Mouse (Mus musculus) kidney, embryonic 16.5 days (tissue): ENCODE measurements at regions not wholly inside any gene's neighbourhood (a gene's known extent, or its start where the extent isn't known, plus 50 kb on each side); places are given as distances from the start of the nearest gene placed in this dataset.

Source experiments
- ATAC-seq: fragments of 200-750 bp; cut with Nextera tagmentation; 2 replicates; pipeline ENCODE4 v1.8.0; 2017; ENCODE audit warnings: moderate TSS enrichment; ENCODE audit not compliant: low FRiP score, low TSS enrichment
- H3K27ac ChIP-seq: fragments of 300-500 bp; sonication (generic); 2 replicates; pipeline ENCODE4 v1.5.1; 2014; ENCODE audit warnings: low read length
- H3K27me3 ChIP-seq: fragments of 300-500 bp; sonication (generic); 2 replicates; pipeline ENCODE4 v1.6.1; 2014; ENCODE audit warnings: low read length, control low read depth, mixed read lengths; ENCODE audit not compliant: insufficient read depth
- H3K36me3 ChIP-seq: fragments of 300-500 bp; sonication (generic); 2 replicates; pipeline ENCODE4 v1.6.1; 2014; ENCODE audit warnings: low read length, control low read depth, mixed read lengths; ENCODE audit not compliant: insufficient read depth
- H3K4me1 ChIP-seq: fragments of 300-500 bp; sonication (generic); 2 replicates; pipeline ENCODE4 v1.6.1; 2014; ENCODE audit warnings: low read length, control low read depth, mixed read lengths; ENCODE audit not compliant: insufficient read depth
- H3K4me2 ChIP-seq: fragments of 300-500 bp; sonication (generic); replicated peaks from 2 replicates; pipeline ENCODE4 v1.6.1; 2014; ENCODE audit warnings: low read depth, low read length
- H3K4me3 ChIP-seq: fragments of 300-500 bp; sonication (generic); 2 replicates; pipeline ENCODE4 v1.5.1; 2014; ENCODE audit warnings: mild to moderate bottlenecking, low read length
- H3K9ac ChIP-seq: fragments of 300-500 bp; sonication (generic); replicated peaks from 2 replicates; pipeline ENCODE4 v1.6.1; 2014; ENCODE audit warnings: low read length
- H3K9me3 ChIP-seq: fragments of 300-500 bp; sonication (generic); 2 replicates; pipeline ENCODE4 v1.6.1; 2016; ENCODE audit warnings: low read length, control low read depth
- WGBS: fragments of 180-500 bp; shearing (Covaris S2); extraction: QIAGEN DNeasy Blood & Tissue Kit; methylation state at CpG from one replicate; pipeline ENCODE4 v1.1.7; 2014; 5-methylcytosine and 5-hydroxymethylcytosine counted together

GRCm38 (mm10) chr16:64285306-64285705, 316.9 kb downstream of the Csnka2ip start:
- no peak overlapping the region for H3K4me3 ChIP-seq
- 81% methylated on average over 1 of the region's 1 CpGs for WGBS
- no peak for ATAC-seq

GRCm38 (mm10) chr16:64275860-64276597, 326.2 kb downstream of the Csnka2ip start:
- Histone ChIP-seq H3K27ac (no peak overlapping the region), H3K27me3 (no peaks in the 10 kb centered on the region), H3K4me1 (no peaks in the 10 kb centered on the region), H3K4me3 (no peak overlapping the region), H3K9ac (no peak overlapping the region), H3K4me2 (no peak overlapping the region), H3K36me3 (no peaks in the 10 kb centered on the region), H3K9me3 (no peaks in the 10 kb centered on the region)
- no peak for ATAC-seq
- WGBS, result 85% methylated on average over 4 of the region's 4 CpGs

More at GRCm38 (mm10) chr16:64285306-64285705, 316.9 kb downstream of the Csnka2ip start:
- Histone ChIP-seq H3K4me2 (no peak overlapping the region), H3K4me1 (no peaks in the 10 kb centered on the region), H3K9me3 (no peaks in the 10 kb centered on the region), H3K27me3 (no peaks in the 10 kb centered on the region), H3K27ac (no peak overlapping the region), H3K36me3 (no peaks in the 10 kb centered on the region), H3K9ac (no peak overlapping the region)

- Histone ChIP-seq H3K27ac (no peak overlapping the region), H3K36me3 (no peaks in the 10 kb centered on the region), H3K9me3 (no peaks in the 10 kb centered on the region), H3K4me1 (no peaks in the 10 kb centered on the region), H3K4me2 (no peak overlapping the region), H3K4me3 (no peak overlapping the region), H3K9ac (no peak overlapping the region), H3K27me3 (no peaks in the 10 kb centered on the region)
- 69% methylated on average over 5 of the region's 5 CpGs for WGBS
- no peak for ATAC-seq
Measured at GRCm38 (mm10) chr16:64275420-64275819, 326.8 kb downstream of the Csnka2ip start.

- Histone ChIP-seq H3K9ac (no peak overlapping the region), H3K4me1 (no peaks in the 10 kb centered on the region), H3K27ac (no peak overlapping the region), H3K4me2 (no peak overlapping the region), H3K4me3 (no peak overlapping the region), H3K27me3 (no peaks in the 10 kb centered on the region), H3K36me3 (no peaks in the 10 kb centered on the region), H3K9me3 (no peaks in the 10 kb centered on the region)
- 83% methylated on average over 11 of the region's 11 CpGs for WGBS
- no peak for ATAC-seq
Measured at GRCm38 (mm10) chr16:64264960-64265736, 337.1 kb downstream of the Csnka2ip start.

- no peak overlapping the region for H3K9ac ChIP-seq
- no peak overlapping the region for H3K4me3 ChIP-seq
- H3K4me2 ChIP-seq, result no peak overlapping the region
- H3K4me1 ChIP-seq, result no peaks in the 10 kb centered on the region
- 66% methylated on average over 1 of the region's 1 CpGs for WGBS
- no peaks in the 10 kb centered on the region for H3K36me3 ChIP-seq
- H3K27ac ChIP-seq, result no peak overlapping the region
- ATAC-seq, result no peak
- no peaks in the 10 kb centered on the region for H3K27me3 ChIP-seq
- H3K9me3 ChIP-seq, result no peaks in the 10 kb centered on the region
Measured at GRCm38 (mm10) chr16:64251155-64251554, 351.1 kb downstream of the Csnka2ip start.

GRCm38 (mm10) chr16:64248743-64249142, 353.5 kb downstream of the Csnka2ip start:
- ATAC-seq, result no peak
- Histone ChIP-seq H3K4me2 (no peak overlapping the region), H3K4me3 (no peak overlapping the region), H3K4me1 (no peaks in the 10 kb centered on the region), H3K27me3 (no peaks in the 10 kb centered on the region), H3K27ac (no peak overlapping the region), H3K36me3 (no peaks in the 10 kb centered on the region), H3K9ac (no peak overlapping the region), H3K9me3 (no peaks in the 10 kb centered on the region)
- 96% methylated on average over 4 of the region's 4 CpGs for WGBS

GRCm38 (mm10) chr16:64245942-64246341, 356.3 kb downstream of the Csnka2ip start:
- no peaks in the 10 kb centered on the region for H3K4me1 ChIP-seq
- H3K9me3 ChIP-seq, result no peaks in the 10 kb centered on the region
- H3K27me3 ChIP-seq, result no peaks in the 10 kb centered on the region
- H3K4me2 ChIP-seq, result no peak overlapping the region
- no peak overlapping the region for H3K4me3 ChIP-seq
- ATAC-seq, result no peak
- no peak overlapping the region for H3K27ac ChIP-seq
- 87% methylated on average over 1 of the region's 1 CpGs for WGBS
- H3K9ac ChIP-seq, result no peak overlapping the region
- H3K36me3 ChIP-seq, result no peaks in the 10 kb centered on the region

GRCm38 (mm10) chr16:64224336-64224735, 360.4 kb upstream of the Epha3 start:
- Histone ChIP-seq H3K4me2 (no peak overlapping the region), H3K9me3 (no peaks in the 10 kb centered on the region), H3K27me3 (no peaks in the 10 kb centered on the region), H3K4me3 (no peak overlapping the region), H3K9ac (no peak overlapping the region), H3K36me3 (no peaks in the 10 kb centered on the region), H3K4me1 (no peaks in the 10 kb centered on the region), H3K27ac (no peak overlapping the region)
- 82% methylated on average over 3 of the region's 3 CpGs for WGBS
- ATAC-seq, result no peak

GRCm38 (mm10) chr16:64216671-64217070, 352.7 kb upstream of the Epha3 start:
- H3K4me2 ChIP-seq, result no peak overlapping the region
- H3K36me3 ChIP-seq, result no peaks in the 10 kb centered on the region
- no peaks in the 10 kb centered on the region for H3K4me1 ChIP-seq
- no peak overlapping the region for H3K27ac ChIP-seq
- no peaks in the 10 kb centered on the region for H3K9me3 ChIP-seq
- H3K9ac ChIP-seq, result no peak overlapping the region
- H3K4me3 ChIP-seq, result no peak overlapping the region
- 79% methylated on average over 5 of the region's 5 CpGs for WGBS
- H3K27me3 ChIP-seq, result no peaks in the 10 kb centered on the region
- no peak for ATAC-seq

- no peaks in the 10 kb centered on the region for H3K27me3 ChIP-seq
- H3K4me3 ChIP-seq, result no peak overlapping the region
- no peaks in the 10 kb centered on the region for H3K4me1 ChIP-seq
- no peak overlapping the region for H3K4me2 ChIP-seq
- no peaks in the 10 kb centered on the region for H3K36me3 ChIP-seq
- no peak for ATAC-seq
- WGBS, result 60% methylated on average over 1 of the region's 1 CpGs
- no peak overlapping the region for H3K27ac ChIP-seq
- no peak overlapping the region for H3K9ac ChIP-seq
- H3K9me3 ChIP-seq, result no peaks in the 10 kb centered on the region
Measured at GRCm38 (mm10) chr16:64211895-64212294, 347.9 kb upstream of the Epha3 start.
